Mouse (Mus musculus): ENCODE measurements around the gene Olfr799. TPM values are rescaled to one million over a fixed set of nuclear protein-coding genes. Genes with fewer than 3 reads are reported as not detected.

The Olfr799 gene
- not detected in 2 replicates for polyA plus RNA-seq (2014; fragmentation: Nextera tagmentation; extraction: Ambion mirVana)

DNA sequence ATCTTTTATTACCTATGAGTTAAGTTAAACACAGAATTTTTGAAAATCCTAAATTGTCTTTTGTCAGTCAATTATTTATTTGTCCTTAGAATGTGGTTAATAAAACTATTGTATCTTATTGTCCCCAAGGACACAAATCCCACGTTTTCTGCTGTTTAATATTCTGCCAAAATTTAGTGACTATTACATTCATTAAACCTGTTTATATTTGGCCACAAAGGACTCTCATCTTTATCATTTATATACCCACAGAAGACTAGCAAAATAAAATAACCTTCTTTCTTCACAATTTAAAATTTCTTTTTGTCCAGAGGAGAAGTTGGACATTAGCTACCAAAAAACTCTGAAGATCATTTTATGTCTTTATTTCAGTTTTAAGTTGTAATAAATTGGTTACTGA, at the start of gene Olfr799:
Olfr799 (plus strand) TSS at position 301 of the 400 bp plus-strand sequence.
- WGBS: 32% methylated on average over 1 of the region's 1 CpGs
- Histone ChIP-seq H3K27me3 (ENCODE audit: control insufficient read depth, insufficient read depth, low read length) (no peaks in the 10 kb centered on the region), H3K36me3 (replicated peaks; ENCODE audit: control insufficient read depth, insufficient read depth, low read depth, low read length) (no peaks in the 10 kb centered on the region), H3K9me3 (replicated peaks; ENCODE audit: control insufficient read depth, low read length) (no peaks in the 10 kb centered on the region), H3K4me2 (ENCODE audit: low read depth, low read length) (no peak within 1 kb of the TSS), H3K4me3 (ENCODE audit: low read depth, low read length) (no peak within 1 kb of the TSS), H3K9ac (replicated peaks; ENCODE audit: low read length) (no peak within 1 kb of the TSS), H3K4me1 (ENCODE audit: control insufficient read depth, insufficient read depth, low read length) (no peaks in the 10 kb centered on the region), H3K27ac (replicated peaks; ENCODE audit: low read depth, low read length) (no peak within 1 kb of the TSS)
- DNase-seq (ENCODE audit: low spot score): no peak
- ATAC-seq (replicated peaks; ENCODE audit: insufficient number of reproducible peaks, low FRiP score, low TSS enrichment, low read depth): no peak

DNA sequence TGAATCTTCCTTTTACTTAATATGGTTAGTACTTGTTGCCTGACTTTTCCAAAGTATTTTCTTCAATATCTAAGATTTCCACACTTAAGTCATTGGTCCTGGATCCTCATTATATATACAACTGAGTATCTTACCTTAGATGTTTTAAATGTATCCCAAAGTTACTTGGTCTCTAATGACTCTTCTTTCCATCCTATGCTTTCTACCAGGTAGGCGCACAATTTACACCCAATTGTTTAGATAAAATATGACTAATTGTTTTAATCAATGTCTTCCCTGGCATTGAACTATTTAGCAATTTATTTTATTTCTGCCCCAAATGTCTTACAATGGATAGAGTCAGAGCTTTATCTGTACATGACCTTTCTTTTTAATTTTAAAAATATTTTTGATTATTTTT, 24.8 kb upstream of the Olfr799 start, which contains the start of gene Olfr796:
Olfr796 (minus strand) TSS at position 101 of the 400 bp plus-strand sequence.
- WGBS: 82% methylated on average over 1 of the region's 1 CpGs
- Histone ChIP-seq H3K4me2 (ENCODE audit: low read depth, low read length) (no peak within 1 kb of the TSS), H3K9me3 (replicated peaks; ENCODE audit: control insufficient read depth, low read length) (no peaks in the 10 kb centered on the region), H3K9ac (replicated peaks; ENCODE audit: low read length) (no peak within 1 kb of the TSS), H3K4me1 (ENCODE audit: control insufficient read depth, insufficient read depth, low read length) (no peaks in the 10 kb centered on the region), H3K36me3 (replicated peaks; ENCODE audit: control insufficient read depth, insufficient read depth, low read depth, low read length) (no peaks in the 10 kb centered on the region), H3K27me3 (ENCODE audit: control insufficient read depth, insufficient read depth, low read length) (no peaks in the 10 kb centered on the region), H3K4me3 (ENCODE audit: low read depth, low read length) (no peak within 1 kb of the TSS), H3K27ac (replicated peaks; ENCODE audit: low read depth, low read length) (no peak within 1 kb of the TSS)
- ATAC-seq (replicated peaks; ENCODE audit: insufficient number of reproducible peaks, low FRiP score, low TSS enrichment, low read depth): no peak
- no peak for DNase-seq (ENCODE audit: low spot score)

DNA sequence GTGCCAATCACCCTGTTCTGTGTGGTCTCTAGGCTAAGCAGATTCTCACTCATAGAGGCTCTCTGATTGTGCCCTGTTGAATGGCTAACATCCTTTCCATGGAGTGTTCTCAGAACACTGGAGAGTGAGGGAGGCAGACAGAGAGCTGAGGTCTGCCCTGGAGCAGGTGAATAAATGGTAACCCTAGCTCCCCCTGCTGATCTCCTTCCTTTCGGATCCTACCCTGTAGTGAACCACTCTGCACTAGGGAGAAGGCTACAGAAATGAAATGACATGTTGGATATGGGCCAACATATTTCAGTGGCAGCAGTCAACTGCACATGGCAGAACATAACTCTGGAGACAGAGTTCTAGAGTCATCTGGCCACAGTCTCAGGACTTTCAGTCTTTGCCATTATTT, 15.6 kb upstream of the Olfr799 start:
- 13% methylated on average over 1 of the region's 1 CpGs for WGBS
- H3K4me2 ChIP-seq (ENCODE audit: low read depth, low read length): no peak overlapping the region
- no peaks in the 10 kb centered on the region for H3K27me3 ChIP-seq (ENCODE audit: control insufficient read depth, insufficient read depth, low read length)
- no peak overlapping the region for H3K4me3 ChIP-seq (ENCODE audit: low read depth, low read length)
- H3K9me3 ChIP-seq (replicated peaks; ENCODE audit: control insufficient read depth, low read length): no peaks in the 10 kb centered on the region
- H3K27ac ChIP-seq (replicated peaks; ENCODE audit: low read depth, low read length): no peak overlapping the region
- no peaks in the 10 kb centered on the region for H3K4me1 ChIP-seq (ENCODE audit: control insufficient read depth, insufficient read depth, low read length)
- 0 out of 2 replicates have a peak, but pooled peaks have one; percentile 6 for ATAC-seq (replicated peaks; ENCODE audit: insufficient number of reproducible peaks, low FRiP score, low TSS enrichment, low read depth)
- no peaks in the 10 kb centered on the region for H3K36me3 ChIP-seq (replicated peaks; ENCODE audit: control insufficient read depth, insufficient read depth, low read depth, low read length)
- DNase-seq (ENCODE audit: low spot score): no peak
- no peak overlapping the region for H3K9ac ChIP-seq (replicated peaks; ENCODE audit: low read length)

DNA sequence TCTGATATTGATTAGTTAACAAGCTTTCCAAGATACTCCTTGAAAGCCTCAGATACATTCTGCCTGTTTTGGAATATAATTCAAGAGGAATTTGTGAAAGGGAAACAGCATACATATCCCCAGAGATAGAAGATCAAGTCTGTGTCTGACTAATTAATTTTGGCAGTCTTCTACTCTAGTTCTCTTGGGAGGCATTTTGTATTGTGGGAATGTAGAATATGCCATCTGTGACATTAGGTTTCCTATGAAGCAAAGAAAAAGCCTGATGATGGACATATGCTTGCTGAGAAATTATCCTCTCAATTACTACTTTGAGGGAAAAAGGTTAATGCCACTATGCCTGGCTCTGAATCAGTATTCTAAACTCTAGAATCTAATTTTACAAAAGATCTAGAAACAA, 14.0 kb upstream of the Olfr799 start:
- no peak for DNase-seq (ENCODE audit: low spot score)
- Histone ChIP-seq H3K4me2 (ENCODE audit: low read depth, low read length) (no peak overlapping the region), H3K9ac (replicated peaks; ENCODE audit: low read length) (no peak overlapping the region), H3K4me1 (ENCODE audit: control insufficient read depth, insufficient read depth, low read length) (no peaks in the 10 kb centered on the region), H3K4me3 (ENCODE audit: low read depth, low read length) (no peak overlapping the region), H3K27ac (replicated peaks; ENCODE audit: low read depth, low read length) (no peak overlapping the region), H3K36me3 (replicated peaks; ENCODE audit: control insufficient read depth, insufficient read depth, low read depth, low read length) (no peaks in the 10 kb centered on the region), H3K27me3 (ENCODE audit: control insufficient read depth, insufficient read depth, low read length) (no peaks in the 10 kb centered on the region), H3K9me3 (replicated peaks; ENCODE audit: control insufficient read depth, low read length) (no peaks in the 10 kb centered on the region)
- ATAC-seq (replicated peaks; ENCODE audit: insufficient number of reproducible peaks, low FRiP score, low TSS enrichment, low read depth): no peak

DNA sequence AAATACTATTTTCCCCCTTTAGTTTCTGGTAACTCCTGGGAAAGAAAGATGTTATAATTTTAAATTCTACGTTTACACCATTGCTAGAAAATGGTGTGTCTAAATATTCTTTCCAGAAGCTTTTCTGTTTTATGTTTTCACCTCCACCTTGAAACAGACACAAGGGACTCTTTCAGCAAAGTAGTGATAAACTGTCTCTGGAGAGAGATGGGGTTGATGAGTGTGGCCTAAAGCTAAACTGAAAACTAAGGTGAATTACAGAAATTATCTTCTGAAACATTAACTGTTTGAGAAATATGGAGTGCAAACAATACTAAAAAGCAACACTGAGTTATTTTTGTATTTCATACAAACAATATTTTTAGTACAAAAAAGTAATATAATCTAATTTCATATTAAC, 9.4 kb upstream of the Olfr799 start, which contains the start of gene Olfr798:
Olfr798 (minus strand) TSS at position 101 of the 400 bp plus-strand sequence.
- H3K27me3 ChIP-seq (ENCODE audit: control insufficient read depth, insufficient read depth, low read length): no peaks in the 10 kb centered on the region
- no peaks in the 10 kb centered on the region for H3K4me1 ChIP-seq (ENCODE audit: control insufficient read depth, insufficient read depth, low read length)
- no peak within 1 kb of the TSS for H3K4me2 ChIP-seq (ENCODE audit: low read depth, low read length)
- no peaks in the 10 kb centered on the region for H3K9me3 ChIP-seq (replicated peaks; ENCODE audit: control insufficient read depth, low read length)
- H3K27ac ChIP-seq (replicated peaks; ENCODE audit: low read depth, low read length): no peak within 1 kb of the TSS
- 79% methylated on average over 1 of the region's 1 CpGs for WGBS
- DNase-seq (ENCODE audit: low spot score) (no peak), ATAC-seq (replicated peaks; ENCODE audit: insufficient number of reproducible peaks, low FRiP score, low TSS enrichment, low read depth) (no peak)
- H3K36me3 ChIP-seq (replicated peaks; ENCODE audit: control insufficient read depth, insufficient read depth, low read depth, low read length): no peaks in the 10 kb centered on the region
- H3K9ac ChIP-seq (replicated peaks; ENCODE audit: low read length): no peak within 1 kb of the TSS
- H3K4me3 ChIP-seq (ENCODE audit: low read depth, low read length): no peak within 1 kb of the TSS

DNA sequence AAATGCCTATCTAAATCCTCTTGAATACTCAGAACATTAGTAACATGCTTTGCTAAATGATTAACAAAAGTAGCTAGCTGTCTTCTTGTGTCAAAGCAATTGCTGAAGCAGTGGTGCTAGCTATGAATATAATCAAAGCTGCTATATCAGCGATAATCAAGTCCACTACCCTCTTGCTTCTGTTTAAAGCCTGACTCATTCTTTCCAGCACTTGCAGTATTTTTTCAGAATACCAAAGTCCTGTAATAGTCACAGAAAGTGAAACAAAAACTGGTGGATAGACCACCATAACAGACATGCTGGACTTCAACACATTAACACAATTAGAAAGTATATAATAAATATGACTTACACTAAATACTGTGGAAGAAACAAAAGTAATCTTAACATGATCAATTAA, 14.5 kb downstream of the Olfr799 start:
- Histone ChIP-seq H3K9ac (replicated peaks; ENCODE audit: low read length) (no peak overlapping the region), H3K4me2 (ENCODE audit: low read depth, low read length) (no peak overlapping the region), H3K4me1 (ENCODE audit: control insufficient read depth, insufficient read depth, low read length) (no peaks in the 10 kb centered on the region), H3K27ac (replicated peaks; ENCODE audit: low read depth, low read length) (no peak overlapping the region), H3K4me3 (ENCODE audit: low read depth, low read length) (no peak overlapping the region), H3K36me3 (replicated peaks; ENCODE audit: control insufficient read depth, insufficient read depth, low read depth, low read length) (no peaks in the 10 kb centered on the region), H3K27me3 (ENCODE audit: control insufficient read depth, insufficient read depth, low read length) (no peaks in the 10 kb centered on the region), H3K9me3 (replicated peaks; ENCODE audit: control insufficient read depth, low read length) (no peaks in the 10 kb centered on the region)
- WGBS: 90% methylated on average over 1 of the region's 1 CpGs
- no peak for DNase-seq (ENCODE audit: low spot score)
- no peak for ATAC-seq (replicated peaks; ENCODE audit: insufficient number of reproducible peaks, low FRiP score, low TSS enrichment, low read depth)

DNA sequence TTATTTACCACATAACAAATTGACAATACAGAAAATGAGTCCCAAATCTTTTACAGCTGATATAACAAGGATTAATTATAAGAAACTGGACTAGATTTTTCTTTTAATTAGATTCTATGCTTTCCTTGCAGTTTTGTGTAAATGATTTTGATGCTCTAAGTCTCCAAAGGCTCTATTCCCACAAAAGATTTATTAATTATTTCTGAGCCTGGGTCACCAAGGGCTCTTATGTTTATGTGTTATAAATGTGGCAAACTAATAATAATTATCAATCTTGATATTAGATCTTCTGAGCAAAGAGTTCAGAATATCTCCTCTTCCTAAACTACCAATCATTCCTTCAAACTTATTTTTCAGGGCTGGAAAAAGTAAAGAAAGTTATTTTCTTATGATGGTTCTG, 20.1 kb downstream of the Olfr799 start, which contains the start of gene Olfr800:
Olfr800 (plus strand) TSS at position 301 of the 400 bp plus-strand sequence.
- Histone ChIP-seq H3K27me3 (ENCODE audit: control insufficient read depth, insufficient read depth, low read length) (no peaks in the 10 kb centered on the region), H3K4me2 (ENCODE audit: low read depth, low read length) (no peak within 1 kb of the TSS), H3K27ac (replicated peaks; ENCODE audit: low read depth, low read length) (no peak within 1 kb of the TSS), H3K9ac (replicated peaks; ENCODE audit: low read length) (no peak within 1 kb of the TSS), H3K4me1 (ENCODE audit: control insufficient read depth, insufficient read depth, low read length) (no peaks in the 10 kb centered on the region), H3K4me3 (ENCODE audit: low read depth, low read length) (no peak within 1 kb of the TSS), H3K36me3 (replicated peaks; ENCODE audit: control insufficient read depth, insufficient read depth, low read depth, low read length) (no peaks in the 10 kb centered on the region), H3K9me3 (replicated peaks; ENCODE audit: control insufficient read depth, low read length) (no peaks in the 10 kb centered on the region)
- DNase-seq (ENCODE audit: low spot score): no peak
- no peak for ATAC-seq (replicated peaks; ENCODE audit: insufficient number of reproducible peaks, low FRiP score, low TSS enrichment, low read depth)

DNA sequence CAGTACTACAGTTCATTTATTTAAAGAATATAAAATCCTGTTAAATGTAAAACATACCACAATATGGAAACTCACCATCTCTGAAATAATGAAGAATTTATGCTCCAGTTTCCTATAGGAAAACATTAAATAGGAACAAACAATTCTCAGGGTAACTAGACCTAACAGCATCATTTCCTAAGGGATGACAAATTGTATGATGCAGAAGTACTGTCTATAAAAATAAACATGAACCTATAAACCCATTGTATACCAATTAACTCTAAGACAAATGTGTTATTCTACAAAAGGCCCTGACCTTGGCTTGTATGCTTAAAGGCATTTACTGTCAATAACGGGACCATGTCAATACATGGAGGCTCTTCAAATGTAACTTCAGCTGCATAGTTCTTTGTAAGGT, 36.5 kb downstream of the Olfr799 start, which contains the start of gene Olfr801:
Olfr801 (minus strand) TSS at position 101 of the 400 bp plus-strand sequence.
- no peak for ATAC-seq (replicated peaks; ENCODE audit: insufficient number of reproducible peaks, low FRiP score, low TSS enrichment, low read depth)
- 78% methylated on average over 1 of the region's 1 CpGs for WGBS
- Histone ChIP-seq H3K9me3 (replicated peaks; ENCODE audit: control insufficient read depth, low read length) (no peaks in the 10 kb centered on the region), H3K36me3 (replicated peaks; ENCODE audit: control insufficient read depth, insufficient read depth, low read depth, low read length) (no peaks in the 10 kb centered on the region), H3K9ac (replicated peaks; ENCODE audit: low read length) (no peak within 1 kb of the TSS), H3K4me2 (ENCODE audit: low read depth, low read length) (no peak within 1 kb of the TSS), H3K4me1 (ENCODE audit: control insufficient read depth, insufficient read depth, low read length) (no peaks in the 10 kb centered on the region), H3K27me3 (ENCODE audit: control insufficient read depth, insufficient read depth, low read length) (no peaks in the 10 kb centered on the region), H3K4me3 (ENCODE audit: low read depth, low read length) (no peak within 1 kb of the TSS), H3K27ac (replicated peaks; ENCODE audit: low read depth, low read length) (no peak within 1 kb of the TSS)
- DNase-seq (ENCODE audit: low spot score): no peak
